Mouse (Mus musculus) midbrain, embryonic 15.5 days (tissue): ENCODE measurements around the gene Prrxl1. TPM values are rescaled to one million over a fixed set of nuclear protein-coding genes. Genes with fewer than 3 reads are reported as not detected.
A peak's percentile ranks its signal among the peaks of the same experiment; 100 is the strongest.

ENCODE experiments used
- ATAC-seq: fragments of 200-750 bp; cut with Nextera tagmentation; replicated peaks from 2 replicates; pipeline ENCODE4 v1.8.0; 2017; ENCODE audit warnings: moderate TSS enrichment
- H3K27ac ChIP-seq: fragments of 300-500 bp; sonication (generic); 2 replicates; pipeline ENCODE4 v1.5.1; 2015; ENCODE audit warnings: mild to moderate bottlenecking, inconsistent platforms
- H3K27me3 ChIP-seq: fragments of 300-500 bp; sonication (generic); replicated peaks from 2 replicates; pipeline ENCODE4 v1.6.1; 2015; ENCODE audit warnings: inconsistent platforms
- H3K36me3 ChIP-seq: fragments of 300-500 bp; sonication (generic); replicated peaks from 2 replicates; pipeline ENCODE4 v1.6.1; 2015; ENCODE audit warnings: inconsistent platforms
- H3K4me1 ChIP-seq: fragments of 300-500 bp; sonication (generic); 2 replicates; pipeline ENCODE4 v1.6.1; 2015; ENCODE audit warnings: inconsistent platforms
- H3K4me2 ChIP-seq: fragments of 300-500 bp; sonication (generic); 2 replicates; pipeline ENCODE4 v1.6.1; 2015; ENCODE audit warnings: inconsistent platforms, mild to moderate bottlenecking, moderate library complexity
- H3K4me3 ChIP-seq: fragments of 300-500 bp; sonication (generic); 2 replicates; pipeline ENCODE4 v1.5.1; 2015; ENCODE audit warnings: mild to moderate bottlenecking, inconsistent platforms
- H3K9ac ChIP-seq: fragments of 300-500 bp; sonication (generic); 2 replicates; pipeline ENCODE4 v1.6.1; 2015; ENCODE audit warnings: mild to moderate bottlenecking, inconsistent platforms
- H3K9me3 ChIP-seq: fragments of 300-500 bp; sonication (generic); 2 replicates; pipeline ENCODE4 v1.6.1; 2016; ENCODE audit warnings: inconsistent platforms
- WGBS: fragments of 180-500 bp; shearing (Covaris S2); methylation state at CpG from one replicate; pipeline ENCODE4 v1.1.7; 2015; ENCODE audit warnings: mixed read lengths; 5-methylcytosine and 5-hydroxymethylcytosine counted together
- polyA plus RNA-seq: library from polyadenylated mRNA; unstranded; fragments of >200 nt; fragmentation: Nextera tagmentation; extraction: Ambion mirVana; gene quantifications from 2 replicates; pipeline ENCODE4 v1.2.1, GENCODE M21; 2015

Gene Prrxl1
- polyA plus RNA-seq, 1 experiment from 2014 or later: 2.0 TPM

- Histone ChIP-seq H3K4me3 (peak overlapping the region; percentile 29), H3K27ac (no peak overlapping the region), H3K9ac (peak overlapping the region; percentile 28; the same call in 1 of the 2 replicates), H3K4me1 (peaks cover 36% of the 10 kb centered on the region), H3K4me2 (peak overlapping the region; percentile 56), H3K9me3 (no peaks in the 10 kb centered on the region), H3K27me3 (peaks cover 77% of the 10 kb centered on the region), H3K36me3 (no peaks in the 10 kb centered on the region)
- WGBS: under 1% methylated on average over 78 of the region's 78 CpGs
- ATAC-seq: 0 out of 2 replicates have a peak, but pooled peaks have one; percentile 24
These were observed 1.7 kb upstream of the Prrxl1 start for GRCm38 (mm10) chr14:32597232-32598231.

GRCm38 (mm10) chr14:32598437-32599219 lies 579 bp upstream of the Prrxl1 start:
- Histone ChIP-seq H3K27ac (no peak overlapping the region), H3K9ac (no peak overlapping the region), H3K4me1 (peaks cover 36% of the 10 kb centered on the region), H3K4me3 (peak overlapping the region; percentile 36), H3K36me3 (no peaks in the 10 kb centered on the region), H3K4me2 (peak overlapping the region; percentile 67), H3K27me3 (peaks cover 80% of the 10 kb centered on the region), H3K9me3 (no peaks in the 10 kb centered on the region)
- WGBS: 3% methylated on average over 23 of the region's 23 CpGs
- no peak for ATAC-seq

GRCm38 (mm10) chr14:32600110-32600509 lies 903 bp downstream of the Prrxl1 start:
- Histone ChIP-seq H3K36me3 (no peaks in the 10 kb centered on the region), H3K27ac (no peak overlapping the region), H3K9me3 (no peaks in the 10 kb centered on the region), H3K27me3 (peaks cover 68% of the 10 kb centered on the region), H3K4me1 (peaks cover 38% of the 10 kb centered on the region), H3K9ac (no peak overlapping the region), H3K4me3 (no peak overlapping the region), H3K4me2 (peak overlapping the region; percentile 67)
- 3% methylated on average over 16 of the region's 16 CpGs for WGBS
- 0 out of 2 replicates have a peak, but pooled peaks have one; percentile 21 for ATAC-seq

- H3K27me3 ChIP-seq: peaks cover 17% of the 10 kb centered on the region
- H3K9me3 ChIP-seq: no peaks in the 10 kb centered on the region
- no peak overlapping the region for H3K4me3 ChIP-seq
- ATAC-seq: no peak
- H3K4me1 ChIP-seq: peaks cover 8% of the 10 kb centered on the region; the same call in 1 of the 2 replicates
- no peaks in the 10 kb centered on the region for H3K36me3 ChIP-seq
- H3K4me2 ChIP-seq: peak overlapping the region; percentile 29; the same call in 1 of the 2 replicates
- 41% methylated on average over 15 of the region's 15 CpGs for WGBS
- H3K9ac ChIP-seq: no peak overlapping the region
- no peak overlapping the region for H3K27ac ChIP-seq
These were observed 6.3 kb downstream of the Prrxl1 start for GRCm38 (mm10) chr14:32605508-32605907.

- no peaks in the 10 kb centered on the region for H3K9me3 ChIP-seq
- H3K4me2 ChIP-seq: no peak overlapping the region
- WGBS: 44% methylated on average over 8 of the region's 8 CpGs
- no peaks in the 10 kb centered on the region for H3K36me3 ChIP-seq
- H3K27ac ChIP-seq: no peak overlapping the region
- H3K27me3 ChIP-seq: peaks cover 11% of the 10 kb centered on the region
- H3K4me1 ChIP-seq: peaks cover 8% of the 10 kb centered on the region; the same call in 1 of the 2 replicates
- H3K4me3 ChIP-seq: no peak overlapping the region
- ATAC-seq: no peak
- H3K9ac ChIP-seq: no peak overlapping the region
These were observed 7.1 kb downstream of the Prrxl1 start for GRCm38 (mm10) chr14:32606316-32606715.

- Histone ChIP-seq H3K9ac (no peak overlapping the region), H3K9me3 (no peaks in the 10 kb centered on the region), H3K4me1 (peaks cover 8% of the 10 kb centered on the region; the same call in 1 of the 2 replicates), H3K27me3 (no peaks in the 10 kb centered on the region), H3K4me2 (no peak overlapping the region), H3K36me3 (no peaks in the 10 kb centered on the region), H3K27ac (no peak overlapping the region), H3K4me3 (no peak overlapping the region)
- WGBS: 27% methylated on average over 3 of the region's 3 CpGs
- no peak for ATAC-seq
These were observed 10.2 kb downstream of the Prrxl1 start for GRCm38 (mm10) chr14:32609392-32609791.

GRCm38 (mm10) chr14:32617253-32617652 lies 18.0 kb downstream of the Prrxl1 start:
- Histone ChIP-seq H3K27ac (no peak overlapping the region), H3K9me3 (no peaks in the 10 kb centered on the region), H3K27me3 (no peaks in the 10 kb centered on the region), H3K4me1 (no peaks in the 10 kb centered on the region), H3K36me3 (no peaks in the 10 kb centered on the region), H3K4me2 (no peak overlapping the region), H3K4me3 (no peak overlapping the region), H3K9ac (no peak overlapping the region)
- no peak for ATAC-seq
- 92% methylated on average over 5 of the region's 5 CpGs for WGBS

- H3K4me3 ChIP-seq: no peak overlapping the region
- ATAC-seq: no peak
- H3K9me3 ChIP-seq: no peaks in the 10 kb centered on the region
- 88% methylated on average over 3 of the region's 3 CpGs for WGBS
- no peak overlapping the region for H3K4me2 ChIP-seq
- H3K4me1 ChIP-seq: no peaks in the 10 kb centered on the region
- H3K9ac ChIP-seq: no peak overlapping the region
- no peaks in the 10 kb centered on the region for H3K36me3 ChIP-seq
- no peaks in the 10 kb centered on the region for H3K27me3 ChIP-seq
- H3K27ac ChIP-seq: no peak overlapping the region
These were observed 25.0 kb downstream of the Prrxl1 start for GRCm38 (mm10) chr14:32624245-32624644.

- Histone ChIP-seq H3K4me3 (no peak overlapping the region), H3K9me3 (no peaks in the 10 kb centered on the region), H3K9ac (no peak overlapping the region), H3K27ac (no peak overlapping the region), H3K36me3 (no peaks in the 10 kb centered on the region), H3K27me3 (no peaks in the 10 kb centered on the region), H3K4me1 (no peaks in the 10 kb centered on the region), H3K4me2 (no peak overlapping the region)
- WGBS: 89% methylated on average over 7 of the region's 7 CpGs
- ATAC-seq: no peak
These were observed 25.6 kb downstream of the Prrxl1 start for GRCm38 (mm10) chr14:32624811-32625210.

GRCm38 (mm10) chr14:32627271-32627670 lies 28.1 kb downstream of the Prrxl1 start:
- no peak overlapping the region for H3K4me2 ChIP-seq
- 30% methylated on average over 2 of the region's 2 CpGs for WGBS
- H3K9me3 ChIP-seq: no peaks in the 10 kb centered on the region
- H3K4me1 ChIP-seq: no peaks in the 10 kb centered on the region
- ATAC-seq: no peak
- H3K27ac ChIP-seq: no peak overlapping the region
- no peaks in the 10 kb centered on the region for H3K36me3 ChIP-seq
- H3K4me3 ChIP-seq: no peak overlapping the region
- H3K9ac ChIP-seq: no peak overlapping the region
- H3K27me3 ChIP-seq: no peaks in the 10 kb centered on the region

- Histone ChIP-seq H3K27me3 (no peaks in the 10 kb centered on the region), H3K27ac (no peak overlapping the region), H3K4me2 (no peak overlapping the region), H3K4me1 (no peaks in the 10 kb centered on the region), H3K4me3 (no peak overlapping the region), H3K36me3 (no peaks in the 10 kb centered on the region), H3K9ac (no peak overlapping the region), H3K9me3 (no peaks in the 10 kb centered on the region)
- WGBS: 50% methylated on average over 10 of the region's 10 CpGs
- ATAC-seq: no peak
These were observed 29.4 kb downstream of the Prrxl1 start for GRCm38 (mm10) chr14:32628584-32628983.

GRCm38 (mm10) chr14:32632908-32633600 lies 33.8 kb downstream of the Prrxl1 start:
- ATAC-seq: no peak
- no peak overlapping the region for H3K9ac ChIP-seq
- H3K9me3 ChIP-seq: no peaks in the 10 kb centered on the region
- H3K27me3 ChIP-seq: no peaks in the 10 kb centered on the region
- WGBS: 85% methylated on average over 6 of the region's 6 CpGs
- no peak overlapping the region for H3K4me3 ChIP-seq
- no peak overlapping the region for H3K27ac ChIP-seq
- H3K4me2 ChIP-seq: no peak overlapping the region
- H3K4me1 ChIP-seq: no peaks in the 10 kb centered on the region
- H3K36me3 ChIP-seq: no peaks in the 10 kb centered on the region
